Mouse (Mus musculus): ENCODE data around the gene B4galt5.

The B4galt5 gene

DNA sequence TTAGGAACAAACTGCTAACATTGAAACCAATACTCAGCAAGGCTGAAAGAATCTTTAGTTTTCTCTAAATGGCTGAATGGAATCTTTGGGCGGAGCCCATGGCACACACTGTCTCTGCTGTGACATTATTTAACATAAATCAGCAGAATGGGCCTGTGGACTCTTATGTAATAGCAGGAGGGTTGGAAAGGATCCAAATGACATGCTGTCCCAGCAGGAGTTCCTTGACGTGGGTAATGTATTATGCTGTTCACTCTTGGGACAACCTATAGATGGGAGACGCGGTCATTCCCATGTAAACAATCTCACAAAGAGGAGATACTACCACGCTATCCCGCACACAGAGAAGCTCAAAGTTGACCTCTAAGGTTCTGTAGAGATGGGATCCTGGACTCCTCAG lies 15.5 kb downstream of the B4galt5 start:
- no peak for DNase-seq (ENCODE audit: inconsistent ontology term)

DNA sequence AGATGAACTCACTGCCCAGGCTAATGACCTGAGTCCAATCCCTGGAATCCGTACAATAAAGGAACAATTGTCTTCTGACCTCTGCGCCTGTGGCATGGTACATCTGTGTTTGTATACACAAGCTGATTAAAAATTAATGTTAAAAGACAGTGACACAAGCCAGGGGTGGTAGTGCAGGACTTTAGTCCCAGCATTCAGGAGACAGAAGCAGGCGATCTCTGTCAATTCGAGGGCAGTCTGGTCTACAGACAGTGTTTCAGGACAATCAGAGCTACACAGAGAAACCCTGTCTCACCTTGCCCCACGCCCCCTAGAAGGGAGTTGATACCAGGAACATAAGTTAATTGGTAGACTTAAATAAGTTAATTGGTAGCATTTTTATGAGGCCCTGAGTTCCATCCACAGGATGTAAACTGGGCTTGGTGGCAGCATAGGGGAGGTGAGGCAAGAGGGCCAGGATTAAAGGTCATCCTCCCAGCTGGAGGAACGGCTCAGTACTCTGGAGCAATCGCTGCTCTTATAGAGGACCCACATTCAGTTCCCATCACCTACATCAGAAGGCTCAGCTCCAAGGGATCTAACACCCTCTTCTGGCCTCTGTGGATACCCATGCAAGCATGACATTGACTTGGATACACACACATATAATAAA lies 16.5 kb downstream of the B4galt5 start:
- DNase-seq (ENCODE audit: inconsistent ontology term), result no peak

DNA sequence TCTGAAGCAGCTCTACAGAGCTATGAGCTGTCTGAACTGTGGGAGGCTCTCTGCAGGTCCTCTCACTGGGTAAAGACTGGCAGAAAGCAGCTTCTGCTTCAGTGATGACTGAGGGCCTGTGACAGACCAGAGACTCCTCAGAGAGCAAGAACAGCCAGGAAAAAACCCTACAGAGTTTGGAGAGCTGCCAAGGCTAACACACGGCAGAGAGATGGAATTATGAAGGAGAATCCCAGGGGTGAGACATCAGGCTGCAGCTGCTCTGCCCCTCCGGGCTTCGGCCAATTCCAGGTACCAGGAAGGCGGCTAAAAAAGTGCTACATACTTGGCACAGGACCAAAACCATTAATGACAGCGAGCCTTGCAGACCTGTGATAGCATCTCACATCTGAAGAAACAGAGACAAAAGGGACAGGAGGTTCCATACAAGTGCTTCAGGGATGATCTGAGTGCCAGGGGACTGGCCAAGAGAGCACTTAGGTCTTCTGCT lies 17.5 kb downstream of the B4galt5 start:
- DNase-seq (ENCODE audit: inconsistent ontology term), result peak; percentile 69

DNA sequence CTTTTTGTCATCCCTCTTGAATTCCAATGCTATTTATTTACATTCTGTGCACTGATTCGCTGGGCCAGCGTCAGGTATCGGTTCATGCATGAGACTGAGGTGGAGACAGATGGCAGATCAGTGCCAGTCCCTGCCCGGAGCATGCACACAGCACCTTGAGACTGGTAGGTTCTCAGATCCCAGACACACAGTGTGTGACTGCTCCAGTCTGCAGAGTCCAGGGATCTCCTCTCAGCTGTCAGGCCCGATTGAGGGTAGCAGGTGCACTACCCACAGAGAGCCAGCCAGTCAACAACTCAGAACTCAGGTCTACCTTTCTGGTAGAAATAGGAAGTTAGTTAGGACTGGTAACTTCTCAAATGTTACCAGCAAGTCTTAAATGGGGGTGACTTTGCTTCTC lies 18.4 kb downstream of the B4galt5 start:
- DNase-seq (ENCODE audit: inconsistent ontology term), result no peak

DNA sequence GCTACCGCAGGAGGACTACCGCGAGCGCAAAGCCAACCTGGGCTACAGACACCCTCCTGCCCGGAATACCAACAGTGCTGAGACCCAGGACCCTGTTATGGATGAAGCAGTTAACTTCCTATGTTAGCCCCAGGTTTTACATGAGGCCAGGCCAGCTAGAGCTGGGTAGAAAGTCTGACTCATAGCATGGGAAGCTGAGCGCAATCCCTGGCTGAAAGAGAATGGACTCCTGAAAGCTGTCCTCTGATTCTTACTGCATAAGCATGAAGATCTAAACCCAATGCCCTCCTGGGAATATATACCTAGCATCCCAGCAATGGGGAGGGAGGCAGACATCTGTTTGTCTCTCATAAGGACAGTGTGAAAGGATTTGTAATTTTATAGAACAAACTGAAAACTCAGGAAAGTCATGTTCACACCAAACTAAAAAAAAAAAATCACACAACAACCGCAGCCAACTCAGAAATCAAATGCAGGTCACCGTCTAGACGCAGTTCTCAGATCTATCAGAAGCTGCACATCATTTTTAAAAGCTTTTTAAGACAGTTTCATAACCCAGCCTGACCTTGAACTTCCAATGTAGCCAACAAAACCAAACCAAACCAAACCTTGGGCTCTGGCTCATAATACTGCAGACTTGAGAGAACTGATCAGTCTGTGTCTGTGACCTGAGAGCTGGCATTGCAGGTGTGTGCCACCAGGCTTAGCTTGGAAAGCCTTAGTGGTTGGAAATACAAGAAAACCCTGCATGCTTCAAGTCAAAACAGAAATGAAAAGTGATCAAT lies 19.3 kb downstream of the B4galt5 start:
- DNase-seq (ENCODE audit: inconsistent ontology term), result peak; percentile 29

DNA sequence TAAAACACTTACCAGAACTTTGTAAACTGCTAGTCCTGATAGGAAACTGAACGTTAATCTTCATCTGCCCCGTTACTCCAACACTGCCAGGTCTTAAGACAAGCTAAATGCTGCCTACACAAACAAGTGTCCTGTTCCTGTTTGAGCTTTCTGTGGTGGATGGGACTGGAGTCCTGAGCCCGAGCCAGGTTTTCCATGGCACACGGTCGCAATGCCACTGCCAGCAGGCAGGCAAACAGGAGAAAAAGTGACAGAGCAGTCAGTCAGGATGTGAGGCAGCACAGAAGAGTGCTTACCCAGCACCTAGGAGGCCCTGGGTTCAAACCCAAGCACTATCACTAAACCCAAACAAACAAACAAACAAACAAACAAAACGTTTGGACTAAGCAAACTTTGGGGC lies 20.6 kb downstream of the B4galt5 start:
- DNase-seq (ENCODE audit: inconsistent ontology term), result no peak

DNA sequence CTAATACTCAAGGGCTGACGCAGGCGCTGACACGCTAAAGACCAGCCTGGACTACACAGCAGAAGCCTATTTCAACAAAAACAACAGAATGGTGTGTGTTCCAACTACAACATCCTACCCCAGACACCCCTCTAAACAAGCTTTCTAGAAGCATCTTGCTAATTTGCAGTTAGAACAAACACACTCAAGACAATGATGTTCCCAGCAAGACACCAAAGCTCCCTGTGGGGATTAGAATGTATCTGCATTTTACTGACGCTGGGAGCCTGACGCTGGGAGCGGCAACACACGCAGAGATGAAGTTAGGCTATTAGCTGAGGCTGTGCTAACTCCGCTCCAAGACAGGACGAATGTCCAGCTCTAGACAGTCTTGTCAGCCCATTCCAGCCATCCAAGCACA lies 22.4 kb downstream of the B4galt5 start:
- DNase-seq (ENCODE audit: inconsistent ontology term), result no peak

DNA sequence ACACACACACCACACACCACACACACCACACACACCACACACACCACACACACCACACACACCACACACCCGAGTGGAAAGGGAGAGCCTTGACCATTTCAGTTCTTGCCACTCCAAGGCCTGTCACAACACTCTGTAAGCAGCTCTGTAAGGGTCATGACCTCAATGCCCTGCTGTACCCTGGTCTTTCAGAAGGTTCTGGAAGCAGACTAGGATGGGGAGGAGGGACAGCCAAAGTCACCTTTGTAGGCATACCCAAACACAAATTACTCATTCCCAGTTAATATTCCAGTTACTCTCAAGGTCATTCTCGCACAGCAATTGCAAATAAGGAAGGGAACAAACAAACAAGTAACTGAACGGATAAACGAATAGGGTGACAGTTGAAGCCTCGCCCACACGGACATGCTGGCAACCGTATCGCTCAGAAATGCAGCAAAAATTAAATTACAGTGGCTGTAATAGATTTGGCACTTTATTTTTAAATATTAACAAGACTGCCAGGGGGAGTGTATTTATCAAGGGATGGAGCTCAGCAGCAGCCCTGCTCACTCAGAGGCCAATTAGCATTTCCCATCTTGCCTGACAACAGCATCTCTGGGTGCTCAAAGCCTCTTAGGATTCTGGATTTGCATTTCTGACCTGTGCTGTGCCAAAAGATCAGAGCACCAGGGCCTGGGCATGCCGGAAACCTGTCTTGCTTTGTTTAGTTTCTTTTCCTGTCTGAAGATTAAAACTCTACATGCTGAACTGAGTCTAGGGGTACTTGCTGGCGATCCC lies 24.6 kb downstream of the B4galt5 start:
- DNase-seq (ENCODE audit: inconsistent ontology term), result no peak

DNA sequence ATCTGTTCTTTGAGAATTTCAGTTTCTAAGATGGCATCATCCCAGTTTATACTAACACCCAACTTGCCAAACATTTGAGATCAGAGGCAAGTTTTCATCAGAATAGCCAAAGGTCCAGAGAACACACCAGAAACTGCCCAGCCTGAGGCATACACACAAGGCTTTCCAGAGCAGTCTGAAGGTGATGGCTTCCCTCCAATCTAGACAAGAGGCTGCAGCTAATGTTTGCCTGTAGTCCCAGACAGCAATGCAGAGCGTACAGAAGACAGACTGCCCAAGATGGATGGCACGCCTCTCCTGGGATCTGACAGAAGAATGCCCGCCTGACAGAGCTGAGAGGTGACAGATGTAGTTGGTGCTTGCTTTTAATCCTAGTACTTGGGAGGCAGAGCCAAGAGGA lies 25.9 kb downstream of the B4galt5 start:
- no peak for DNase-seq (ENCODE audit: inconsistent ontology term)

DNA sequence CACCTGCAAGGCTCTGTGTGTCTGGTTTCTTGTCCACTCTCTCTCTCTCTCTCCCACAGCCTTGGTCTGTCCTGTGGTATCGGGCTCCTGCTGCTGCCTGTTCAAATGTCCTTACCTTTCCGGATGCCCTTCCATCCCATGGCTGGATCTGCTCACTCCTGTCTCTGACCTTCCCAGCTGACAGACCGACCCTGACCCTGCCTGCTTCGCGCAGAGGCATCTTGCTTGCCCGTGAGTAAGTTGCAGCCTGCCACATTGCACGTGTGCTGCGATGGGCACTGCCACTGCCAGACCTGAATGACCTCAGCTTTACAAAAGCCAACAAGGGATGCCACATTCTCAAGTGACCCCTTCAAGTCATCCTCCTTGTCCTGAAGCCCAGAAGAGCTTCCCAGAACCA lies 27.6 kb downstream of the B4galt5 start:
- no peak for DNase-seq (ENCODE audit: inconsistent ontology term)

DNA sequence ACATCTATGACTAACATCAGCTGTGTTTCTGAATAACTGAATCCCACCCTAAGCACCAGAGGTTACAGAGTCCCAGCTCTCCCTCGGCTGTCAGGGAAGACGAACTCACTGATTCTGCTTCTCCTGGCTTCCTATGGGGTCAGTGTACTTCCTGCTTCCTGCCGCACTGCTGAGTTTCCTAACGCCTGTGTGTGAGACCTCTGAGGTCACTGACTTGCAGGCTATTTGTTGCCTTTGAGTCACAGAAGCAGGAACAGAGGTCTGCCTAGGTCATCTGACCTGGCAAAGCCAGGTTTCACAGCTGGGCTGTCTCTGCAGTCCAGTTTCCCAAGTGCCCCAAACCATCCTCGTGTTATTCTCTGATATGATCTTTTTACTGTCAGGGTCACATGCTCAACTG lies 30.0 kb downstream of the B4galt5 start:
- DNase-seq (ENCODE audit: inconsistent ontology term), result no peak

DNA sequence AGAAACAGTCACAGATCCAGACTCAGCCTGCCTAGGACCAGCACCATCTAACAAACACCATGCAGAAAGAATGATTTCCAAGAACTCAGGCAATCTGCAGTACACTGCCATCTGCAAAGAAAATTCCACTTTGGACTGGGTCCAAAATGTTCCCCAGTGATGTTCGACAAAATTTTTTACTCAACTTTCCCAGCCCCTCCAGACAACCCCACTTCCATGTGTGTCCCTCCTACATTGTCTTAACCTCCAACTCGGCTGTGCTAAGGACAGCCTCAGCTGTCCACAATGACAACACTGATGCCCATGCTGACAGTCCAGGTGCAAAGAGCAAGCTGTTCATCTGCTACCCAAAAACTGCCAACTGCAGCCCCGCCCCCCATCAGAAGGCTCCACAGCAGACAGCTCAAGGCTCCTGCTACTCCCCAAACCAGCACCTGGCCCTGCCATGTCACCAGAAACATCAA lies 32.2 kb downstream of the B4galt5 start:
- DNase-seq (ENCODE audit: inconsistent ontology term), result no peak

DNA sequence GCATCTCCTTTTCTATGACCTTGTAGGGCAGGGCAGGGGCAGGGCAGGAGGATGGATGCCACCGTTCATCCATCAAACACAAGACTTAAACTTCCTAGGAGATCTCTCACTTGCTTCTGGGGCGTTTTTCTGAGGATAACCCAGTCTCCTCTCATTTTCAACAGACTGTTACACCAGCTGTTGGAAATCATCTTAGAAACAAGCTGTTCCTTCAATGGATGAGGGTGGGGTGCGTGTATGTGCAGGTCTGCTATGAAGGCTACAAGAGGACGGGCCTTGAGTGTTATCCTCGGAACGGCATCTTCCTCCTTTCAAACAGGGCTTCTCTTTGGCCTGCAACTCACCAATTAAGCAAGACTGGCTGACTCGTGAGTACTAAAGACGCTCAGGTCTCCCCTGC lies 34.5 kb downstream of the B4galt5 start:
- no peak for DNase-seq (ENCODE audit: inconsistent ontology term)

DNA sequence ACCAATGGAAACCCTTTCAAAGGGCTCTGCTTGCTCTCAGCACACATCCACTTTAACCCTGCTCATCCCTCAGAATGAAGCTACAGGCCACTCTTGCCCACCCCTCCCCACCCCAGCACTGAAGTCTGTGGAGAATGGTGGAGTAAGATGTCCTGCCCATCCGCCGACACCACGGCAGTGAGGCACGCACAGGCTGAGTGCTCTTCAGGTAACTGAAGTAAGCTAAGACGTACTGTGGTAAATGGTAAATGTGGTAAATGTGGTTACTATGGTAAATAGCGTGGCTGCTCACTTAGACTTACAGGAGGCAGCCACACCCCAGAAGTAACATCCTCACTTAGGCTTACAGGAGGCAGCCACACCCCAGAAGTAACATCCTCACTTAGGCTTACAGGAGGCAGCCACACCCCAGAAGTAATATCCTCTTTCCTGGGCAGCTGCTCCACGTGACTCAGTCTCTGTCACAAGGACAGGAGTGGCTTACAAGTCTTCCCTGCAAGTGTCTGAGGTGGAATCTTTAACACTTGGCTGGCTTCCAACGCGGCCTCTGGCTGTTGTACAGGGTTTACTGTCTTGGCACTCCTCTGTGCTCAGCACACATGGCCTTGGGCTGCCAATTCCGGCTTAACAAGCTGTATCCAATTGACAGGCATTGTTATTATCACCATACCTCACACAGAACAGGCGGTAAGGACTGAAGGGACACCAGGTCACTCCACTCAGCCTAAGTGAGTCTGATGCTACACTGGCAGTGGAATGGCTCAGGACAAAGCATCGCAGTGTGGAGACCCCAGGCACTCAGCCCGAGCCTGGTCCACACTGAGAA lies 35.3 kb downstream of the B4galt5 start:
- peak; percentile 73 for DNase-seq (ENCODE audit: inconsistent ontology term)

DNA sequence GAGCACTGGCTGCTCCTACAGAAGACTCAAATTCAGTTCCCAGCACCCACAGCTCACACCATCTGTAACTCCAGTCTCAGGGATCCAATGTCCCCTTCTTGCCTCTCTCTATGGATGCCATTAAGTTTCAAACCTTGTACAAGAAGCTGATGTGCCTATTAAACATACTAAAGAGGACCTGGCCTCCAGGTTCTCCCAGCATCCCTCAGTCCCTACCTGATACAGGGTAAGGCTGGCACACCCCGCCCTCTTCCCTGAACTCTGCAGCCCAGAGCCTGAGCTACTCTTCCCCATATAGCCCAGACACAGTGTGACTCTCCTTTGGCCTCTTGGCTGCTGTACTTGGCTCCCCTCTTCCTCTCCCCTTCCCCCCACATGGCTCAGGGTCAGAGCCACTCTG lies 38.9 kb downstream of the B4galt5 start:
- no peak for DNase-seq (ENCODE audit: inconsistent ontology term)

DNA sequence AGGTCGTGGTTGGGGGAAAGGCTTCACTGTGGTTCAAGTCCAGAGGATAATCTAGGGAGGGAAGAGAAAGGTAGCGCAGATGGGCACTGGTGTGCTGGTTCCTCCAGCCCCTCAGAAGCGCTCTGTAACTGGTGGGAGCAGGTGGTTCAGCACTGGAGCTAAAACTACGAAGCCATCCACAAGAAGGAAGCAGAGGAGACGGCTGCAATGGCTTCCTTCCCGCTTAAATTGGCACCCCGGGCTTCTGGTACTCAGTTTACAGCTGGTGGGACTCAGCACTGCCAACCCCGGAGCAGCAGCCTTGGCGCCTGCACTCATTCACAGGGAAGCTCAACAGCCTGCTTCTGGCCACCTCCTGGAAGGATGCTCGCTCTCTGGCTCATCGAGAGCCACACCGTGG lies 39.7 kb downstream of the B4galt5 start:
- DNase-seq (ENCODE audit: inconsistent ontology term), result no peak

DNA sequence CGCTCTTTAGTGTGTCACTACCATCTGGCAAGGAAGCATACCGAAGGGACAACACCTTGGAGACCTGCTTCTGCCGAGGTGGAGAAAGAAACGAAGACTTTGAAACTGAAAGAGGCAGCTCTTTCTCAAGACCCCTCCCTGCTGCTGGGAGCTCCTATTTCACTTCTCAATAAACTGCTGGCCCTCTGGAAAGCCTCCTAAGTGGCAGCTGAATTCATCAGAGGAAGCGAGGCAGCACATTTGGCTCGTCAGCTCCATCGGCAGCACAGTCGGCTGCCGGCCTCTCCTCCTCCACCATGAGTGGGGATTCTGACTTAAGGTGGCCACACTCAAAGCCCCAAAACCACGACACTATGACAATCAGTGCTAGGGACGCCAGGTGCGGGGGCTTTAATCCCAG lies 41.3 kb downstream of the B4galt5 start:
- DNase-seq (ENCODE audit: inconsistent ontology term), result no peak

DNA sequence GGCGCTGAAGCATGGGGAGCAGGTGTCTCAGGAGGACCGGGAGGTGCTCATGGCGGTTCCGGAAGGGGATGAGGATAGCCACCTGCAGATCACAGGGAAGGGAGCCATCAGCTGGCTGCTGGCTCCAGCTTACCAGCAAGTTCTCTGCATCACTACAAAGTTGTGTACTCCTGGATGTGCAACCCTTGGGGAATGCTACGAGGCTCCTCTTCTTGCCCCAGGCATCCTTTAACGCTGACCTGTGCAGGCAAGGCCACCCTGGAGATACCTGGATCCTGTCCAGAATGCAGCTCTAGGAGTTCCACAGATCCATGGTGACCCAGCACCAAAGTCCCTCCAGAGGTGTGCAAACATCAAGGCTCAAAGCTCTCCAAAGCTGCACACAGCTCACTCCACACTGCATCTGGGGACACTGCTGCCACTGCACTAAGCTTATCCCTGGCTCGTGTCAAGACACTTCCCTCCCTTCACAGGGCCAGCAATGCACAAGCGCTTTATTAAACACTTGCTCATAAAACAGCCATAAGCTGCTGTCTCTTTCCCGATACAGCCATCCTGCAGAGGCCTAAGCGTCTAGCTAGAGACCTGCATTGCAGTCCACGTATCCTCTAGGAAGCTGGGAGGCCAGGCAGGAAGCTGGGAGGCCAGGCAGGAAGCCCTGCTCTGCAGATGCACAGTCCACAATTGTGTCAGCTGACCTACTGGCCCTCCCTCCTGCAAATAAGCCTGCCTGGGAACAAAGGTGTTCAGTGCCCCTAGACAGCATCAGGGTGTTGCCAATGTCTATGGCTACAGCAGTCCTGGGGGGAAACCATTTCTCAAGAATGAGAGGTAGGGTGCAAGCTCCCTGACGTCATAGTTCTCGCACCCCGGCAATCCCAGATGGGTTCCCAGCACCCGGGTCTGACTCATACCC lies 42.1 kb downstream of the B4galt5 start:
- DNase-seq (ENCODE audit: inconsistent ontology term), result no peak

DNA sequence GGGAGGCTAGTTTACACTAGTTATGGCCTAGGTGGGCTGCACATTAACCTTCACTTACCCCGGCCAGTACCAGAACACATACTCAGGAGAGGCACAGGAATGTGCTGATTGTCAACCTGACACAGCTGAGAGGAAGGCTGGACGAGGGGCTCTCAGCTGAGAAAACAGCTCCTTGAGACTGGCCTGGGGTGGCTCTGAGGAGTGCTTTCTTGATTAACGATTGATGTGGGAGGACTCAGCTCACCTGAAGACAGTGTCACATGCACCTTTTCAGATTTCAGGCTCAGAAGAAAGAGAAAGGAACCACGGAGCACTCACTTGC lies 42.7 kb downstream of the B4galt5 start:
- DNase-seq (ENCODE audit: inconsistent ontology term), result no peak

DNA sequence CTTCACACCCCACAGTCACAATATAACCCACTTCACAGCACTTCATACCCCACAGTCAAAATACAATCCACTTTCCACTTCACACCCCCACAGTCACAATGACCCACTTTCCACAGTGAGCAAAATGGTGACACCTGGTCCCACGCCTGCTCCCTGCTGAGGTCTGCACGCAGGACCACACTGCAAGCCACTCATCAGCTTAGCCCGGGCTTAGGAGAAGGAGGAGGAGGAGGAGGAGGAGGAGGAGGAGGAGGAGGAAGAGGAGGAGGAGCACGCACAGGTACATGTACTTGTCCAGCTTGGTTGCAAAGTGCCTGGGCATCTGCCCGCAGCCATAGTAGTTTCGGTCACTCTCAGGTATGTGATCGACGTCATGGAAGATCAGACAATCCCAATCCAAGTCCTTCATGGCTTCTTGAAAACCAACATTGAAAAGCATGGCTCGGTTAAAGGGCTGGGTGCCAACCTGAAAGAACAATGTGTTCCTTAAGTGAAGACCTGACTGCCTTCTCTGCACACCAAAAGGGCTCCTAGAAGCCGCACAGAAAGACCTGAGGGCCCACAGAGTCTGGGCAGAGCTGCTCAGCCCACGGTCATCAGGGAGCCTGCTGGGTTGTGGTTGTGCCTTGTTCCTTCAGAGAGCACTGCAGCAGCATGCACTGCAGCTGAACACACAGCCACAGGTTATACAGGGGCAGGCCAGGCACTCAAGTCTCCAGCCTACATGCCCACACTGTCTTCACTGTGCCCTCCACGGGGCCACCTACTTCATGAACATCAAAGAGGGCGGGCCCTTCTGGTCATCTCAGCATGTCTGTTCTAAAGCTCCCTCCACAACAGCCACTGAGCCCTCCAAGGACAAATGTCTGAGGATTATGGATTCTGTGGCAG lies 43.4 kb downstream of the B4galt5 start:
- DNase-seq (ENCODE audit: inconsistent ontology term), result no peak
